Mouse (Mus musculus) monocyte, adult 2 months (primary cell): ENCODE measurements around the gene B3galnt1.
"Not testable (repeated sequence)": the region's sequence is repeated elsewhere in the genome, so short reads cannot be mapped to it uniquely, and the experiment has no call there.

ENCODE experiments used
- DNase-seq, 2 experiments: peaks; one replicate each; pipeline ENCODE4 v3.0.0; 2022; ENCODE audit warnings: low spot score in 2 of 2, low read depth in 1 of 2

Gene B3galnt1

DNA sequence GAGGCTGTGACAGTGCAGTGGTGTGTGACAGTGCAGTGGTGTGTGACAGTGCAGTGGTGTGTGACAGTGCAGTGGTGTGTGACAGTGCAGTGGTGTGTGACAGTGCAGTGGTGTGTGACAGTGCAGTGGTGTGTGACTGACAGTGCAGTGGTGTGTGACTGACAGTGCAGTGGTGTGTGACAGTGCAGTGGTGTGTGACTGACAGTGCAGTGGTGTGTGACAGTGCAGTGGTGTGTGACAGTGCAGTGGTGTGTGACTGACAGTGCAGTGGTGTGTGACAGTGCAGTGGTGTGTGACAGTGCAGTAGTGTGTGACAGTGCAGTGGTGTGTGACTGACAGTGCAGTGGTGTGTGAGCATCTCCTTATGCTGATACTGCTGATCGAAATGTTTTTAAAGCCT is 33.2 kb downstream of the B3galnt1 start:
- not testable (repeated sequence) for DNase-seq

DNA sequence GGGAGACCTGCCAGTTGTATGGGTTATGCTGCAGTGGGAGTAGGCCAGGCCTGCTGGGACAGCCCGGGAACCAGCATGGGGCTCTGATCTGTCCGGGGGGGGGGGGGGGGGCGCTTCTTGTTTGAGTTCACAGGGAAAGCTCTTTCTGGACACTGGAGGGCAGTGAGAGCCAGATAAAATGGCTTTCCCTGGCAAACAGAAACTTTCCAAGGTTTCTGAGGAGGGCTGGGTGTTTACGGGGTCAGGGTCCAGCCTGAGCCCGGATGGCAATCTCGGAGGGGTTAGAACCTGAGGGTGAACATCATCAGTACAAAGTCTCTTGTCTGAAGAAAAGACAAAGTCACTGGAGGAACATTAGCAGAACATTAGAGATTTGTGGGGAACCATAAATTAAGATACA is 35.4 kb downstream of the B3galnt1 start:
- no peak for DNase-seq

DNA sequence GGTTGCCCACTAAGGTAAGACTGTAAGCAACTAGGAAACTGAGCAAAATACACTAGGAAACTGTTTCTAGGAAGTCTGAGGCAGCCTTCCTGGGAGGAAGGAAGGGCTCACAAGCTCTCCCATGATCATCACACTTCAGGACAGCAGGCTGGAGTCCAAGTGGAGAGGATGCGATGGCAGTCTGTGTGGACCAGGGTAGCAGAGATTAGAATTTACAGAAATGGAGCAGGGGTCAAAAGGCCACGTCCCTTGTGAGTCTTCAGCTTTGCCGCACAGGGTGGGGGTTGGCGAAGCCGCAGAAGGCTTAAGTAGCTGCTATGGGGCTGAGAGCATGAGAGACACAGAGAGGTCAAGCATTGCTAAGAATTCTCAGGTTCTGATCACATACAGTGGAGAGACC is 37.1 kb downstream of the B3galnt1 start:
- no peak for DNase-seq

DNA sequence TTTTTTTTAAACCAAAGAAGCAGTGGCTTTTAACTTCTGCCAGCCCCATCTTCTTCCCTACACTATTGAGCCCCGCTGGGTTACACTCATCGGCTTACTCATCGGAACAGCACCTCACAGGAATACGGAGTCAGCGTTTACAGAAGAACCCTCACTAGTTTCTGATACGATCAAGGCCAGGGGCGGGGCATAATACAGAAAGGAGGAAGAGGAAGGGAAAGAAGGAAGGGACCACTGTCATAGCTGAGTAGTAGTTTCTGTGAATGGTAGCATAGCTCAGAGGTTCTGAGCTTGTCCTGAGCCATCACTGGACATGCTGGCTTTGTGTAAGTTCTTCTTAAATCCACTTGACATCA is 38.8 kb downstream of the B3galnt1 start:
- peak in 1 of 2 experiments; percentile 3 for DNase-seq

DNA sequence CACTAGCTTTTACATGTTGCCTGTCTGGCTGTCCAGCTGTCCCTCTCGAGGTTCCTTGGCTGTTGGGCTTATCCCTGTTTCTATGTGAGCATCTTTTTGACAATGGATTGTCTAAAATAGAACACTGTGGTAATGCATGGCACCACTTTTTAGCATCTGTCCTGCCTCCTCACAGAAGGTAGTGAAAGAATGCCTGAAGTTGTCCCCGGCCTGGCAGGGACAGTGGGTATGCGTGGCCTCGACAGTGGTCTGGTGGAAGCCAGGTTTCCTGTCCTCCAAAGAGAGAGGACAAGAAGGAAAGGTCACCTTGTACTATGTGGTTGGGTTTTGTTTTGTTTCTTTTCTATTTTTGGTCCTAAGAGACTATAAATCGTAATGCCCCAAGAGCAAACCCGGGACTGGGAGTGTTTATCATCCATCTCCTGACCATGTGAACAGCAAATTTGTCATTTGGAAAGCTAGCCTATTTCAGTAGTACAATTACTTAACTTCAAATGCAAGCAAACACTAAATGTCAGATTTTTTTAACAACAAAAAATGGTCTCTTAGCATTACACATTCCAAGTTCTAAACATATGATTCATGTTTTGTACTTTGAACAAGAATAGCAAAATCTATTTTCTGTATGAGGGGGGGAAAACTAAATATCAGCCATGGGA is 39.3 kb downstream of the B3galnt1 start:
- DNase-seq, result no peak

DNA sequence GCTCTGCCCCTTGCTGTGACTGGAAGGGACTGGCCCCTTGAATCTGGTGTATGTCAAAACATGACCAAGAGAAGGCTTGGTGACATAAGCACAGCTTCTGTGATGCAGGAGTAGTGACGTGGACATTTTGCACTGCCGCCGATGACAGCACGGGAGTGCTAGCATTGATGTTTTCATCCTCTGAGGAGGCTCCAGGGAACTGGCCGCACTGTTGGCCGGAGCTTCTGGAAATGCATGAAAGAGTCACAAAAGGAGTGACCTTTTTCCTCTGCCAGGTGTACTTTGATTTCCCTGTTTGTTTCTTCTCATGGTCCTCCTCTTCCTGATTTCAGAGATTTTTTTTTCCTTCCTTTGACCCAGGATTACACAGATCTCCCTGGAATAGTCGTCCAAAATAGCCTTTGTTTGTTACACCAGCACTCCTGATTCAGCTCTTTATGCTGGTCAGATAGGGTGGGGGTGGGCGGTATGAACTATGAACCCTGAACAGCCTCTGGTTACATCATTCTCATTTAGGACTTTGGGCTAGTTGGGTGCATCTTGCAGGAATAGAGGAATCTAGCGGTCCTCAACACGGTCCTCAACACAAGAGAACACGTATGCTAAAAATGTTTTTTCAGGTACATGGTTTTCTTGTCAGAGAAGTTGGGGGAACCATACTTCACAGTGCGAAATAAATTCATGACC is 42.5 kb downstream of the B3galnt1 start:
- DNase-seq, result no peak

DNA sequence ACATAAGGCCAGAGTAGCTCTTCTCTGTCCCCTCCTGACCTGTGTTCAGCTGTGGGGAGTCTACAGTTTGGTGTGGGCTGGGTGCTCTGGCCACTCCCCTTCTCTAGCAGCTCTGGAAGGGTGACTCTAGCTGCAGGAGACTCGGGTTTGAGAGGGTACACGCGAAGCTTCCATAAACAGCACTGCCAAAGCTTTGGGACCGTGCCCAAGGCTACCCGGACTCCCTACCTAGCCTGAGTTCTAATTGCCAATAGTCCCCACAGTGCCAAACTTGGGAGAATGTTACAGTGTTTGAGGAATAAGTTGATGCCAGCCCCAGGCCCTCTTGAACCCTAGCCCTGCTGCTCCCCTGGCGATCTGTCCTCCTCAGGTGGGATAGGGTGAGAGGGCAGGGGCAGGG is 43.2 kb downstream of the B3galnt1 start:
- DNase-seq, result no peak

DNA sequence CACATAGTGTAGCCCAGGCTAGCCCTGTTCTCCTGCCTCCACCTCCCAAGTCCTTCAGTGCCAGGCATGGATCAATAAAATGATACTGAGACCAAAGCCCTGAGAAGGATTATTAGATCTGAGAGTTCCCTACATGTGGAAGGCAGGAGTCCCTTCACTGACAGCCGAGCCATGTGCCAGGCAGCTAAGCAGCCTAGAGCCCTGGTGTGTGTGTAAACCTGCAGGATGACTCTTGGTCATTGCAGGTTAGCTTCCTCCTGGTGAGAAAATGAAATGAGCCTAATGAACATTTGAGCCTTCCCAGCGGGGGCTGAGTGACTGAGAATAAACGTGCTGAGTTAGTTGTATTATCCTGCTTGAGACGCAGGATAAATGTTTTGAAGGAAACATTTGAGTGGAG is 49.2 kb downstream of the B3galnt1 start:
- no peak for DNase-seq

DNA sequence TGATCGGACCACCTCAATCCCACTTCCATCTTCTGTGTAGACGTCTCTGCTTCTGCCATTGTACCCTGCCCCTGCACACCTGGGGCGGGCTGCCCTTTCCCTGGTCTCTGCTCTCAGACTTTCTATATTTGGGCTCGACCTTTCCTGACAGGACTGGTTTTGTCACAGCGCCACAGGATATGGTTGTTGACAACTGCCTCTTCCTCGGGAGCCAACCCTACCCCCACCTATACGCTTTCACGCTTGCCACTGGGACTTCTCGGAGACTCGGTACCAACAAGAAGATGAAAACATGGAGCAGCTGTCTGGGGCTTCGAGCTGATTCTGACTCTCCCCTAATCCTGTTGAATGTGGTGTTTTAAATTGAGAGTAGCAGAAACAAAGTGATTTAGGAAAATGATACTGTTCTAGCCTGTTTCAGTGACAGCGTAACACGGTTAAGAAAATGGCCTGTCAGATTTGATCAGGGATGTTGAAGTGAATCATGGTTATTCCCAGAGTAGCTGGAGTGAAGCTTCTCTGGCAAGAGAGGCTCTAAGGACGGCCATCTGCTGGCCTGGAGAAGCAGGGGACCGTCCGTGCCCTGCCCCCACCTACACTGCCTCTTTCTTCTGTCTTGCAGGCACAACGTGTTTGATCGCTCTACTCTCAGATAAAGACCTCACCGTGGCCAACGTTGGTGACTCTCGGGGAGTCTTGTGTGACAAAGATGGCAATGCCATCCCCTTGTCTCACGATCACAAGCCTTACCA is 49.9 kb downstream of the B3galnt1 start:
- no peak for DNase-seq

DNA sequence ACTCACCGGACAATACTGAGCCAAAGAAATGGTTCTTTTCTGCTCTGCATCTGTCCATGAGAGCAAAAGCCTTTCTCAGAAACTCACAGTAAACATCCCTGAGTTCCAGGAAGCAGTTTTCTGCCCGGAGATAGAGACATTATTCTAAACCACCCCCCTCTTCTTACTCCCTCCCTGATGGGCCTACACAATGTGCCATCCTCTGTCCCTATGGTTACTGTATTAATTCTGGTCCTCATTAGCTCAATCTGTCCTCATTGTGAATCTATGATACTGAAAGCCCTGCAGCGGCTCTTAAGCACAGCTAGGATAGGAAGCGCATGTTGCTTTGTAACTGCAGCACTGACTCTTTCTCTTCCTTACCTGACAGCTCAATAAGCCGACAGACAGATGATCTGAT is 53.7 kb downstream of the B3galnt1 start:
- no peak for DNase-seq

DNA sequence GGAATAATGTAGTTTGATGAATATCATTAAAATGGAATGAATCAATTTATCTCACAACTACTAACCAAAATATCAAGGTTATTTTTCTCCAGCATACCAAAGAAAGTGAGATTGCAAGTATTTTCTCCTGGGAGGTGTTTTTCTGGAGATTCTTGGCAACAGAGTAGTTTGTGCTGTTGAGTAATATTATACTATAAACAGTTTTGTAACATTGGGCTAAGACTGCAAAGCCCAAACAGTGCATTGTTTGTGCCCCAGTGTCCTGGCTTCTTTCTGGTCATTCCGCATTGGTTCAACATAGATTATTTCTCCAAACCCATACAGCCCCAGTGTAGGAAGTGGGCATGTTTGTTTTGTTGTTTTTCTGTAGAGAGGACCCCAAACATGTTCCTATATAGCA is 55.0 kb downstream of the B3galnt1 start:
- DNase-seq, result no peak

DNA sequence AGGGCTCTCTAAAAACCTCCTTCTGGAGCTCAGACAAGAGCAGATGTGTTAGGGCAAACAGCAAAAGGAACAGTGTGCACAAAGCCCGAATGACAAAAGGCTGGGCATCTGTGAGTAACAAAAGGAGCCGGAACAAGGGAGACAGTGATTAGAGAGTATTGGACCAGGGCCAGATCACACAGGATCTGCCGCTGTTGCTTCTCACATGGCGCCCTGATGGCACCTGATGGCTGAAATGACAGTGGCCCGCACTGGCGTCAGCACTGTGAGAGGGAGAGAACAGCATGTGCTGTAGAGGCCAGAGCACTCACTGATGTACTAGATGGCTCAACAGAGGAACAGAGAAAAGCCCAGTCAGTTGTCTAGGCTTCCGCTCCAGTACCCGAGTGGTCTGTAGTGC is 55.8 kb downstream of the B3galnt1 start:
- no peak for DNase-seq

DNA sequence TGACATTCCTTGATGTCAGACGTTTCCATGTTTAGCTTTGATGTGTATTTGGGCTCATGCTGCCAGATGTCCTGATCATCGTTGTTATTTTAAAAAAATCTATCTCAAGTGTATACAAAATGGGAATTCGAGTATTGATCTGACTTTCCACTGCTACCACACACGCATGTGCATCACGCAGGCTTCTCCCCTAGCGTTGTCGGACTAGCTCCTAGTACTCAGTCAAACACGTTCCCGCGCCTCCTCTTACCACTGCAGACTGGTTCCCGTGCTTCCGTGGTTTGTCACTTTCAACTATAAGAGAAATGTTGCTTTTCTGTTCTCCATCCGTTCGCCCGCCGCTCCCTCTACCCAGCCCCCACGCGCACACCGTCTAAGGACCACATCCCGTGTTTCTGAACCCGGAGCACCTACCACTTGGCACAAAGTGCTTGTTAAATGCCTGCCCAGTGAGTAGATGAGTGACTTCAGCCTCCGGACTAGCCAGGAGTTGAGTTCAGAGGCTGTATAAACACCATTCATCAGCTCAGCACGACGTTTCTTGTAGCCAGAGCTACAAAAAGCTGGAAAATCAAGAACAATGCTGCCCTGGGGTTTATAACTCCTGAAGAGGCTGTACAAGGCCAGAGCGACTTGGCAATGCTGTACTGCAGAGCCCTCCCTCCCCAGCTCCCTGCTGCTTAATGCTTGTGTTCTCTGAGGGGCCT is 62.7 kb downstream of the B3galnt1 start:
- no peak for DNase-seq

DNA sequence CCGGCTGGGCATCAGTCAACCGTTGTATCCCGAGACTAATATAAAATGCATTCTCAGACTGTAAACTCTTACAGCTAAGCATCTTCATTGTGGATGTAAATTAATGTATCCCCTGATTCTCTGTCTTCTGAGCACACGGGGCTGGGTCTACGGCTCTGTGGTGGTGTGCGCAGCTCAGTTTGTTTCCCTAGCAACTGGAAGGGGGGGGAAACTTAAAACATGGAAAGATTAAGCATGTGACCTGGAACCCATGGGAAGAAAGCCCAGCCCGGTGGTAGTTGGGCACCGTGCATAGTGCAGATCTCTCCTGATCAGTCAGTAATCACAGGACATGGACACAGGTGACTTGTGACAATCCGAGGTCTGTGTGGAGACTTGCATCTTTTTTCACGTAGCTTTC is 63.3 kb downstream of the B3galnt1 start:
- no peak for DNase-seq

DNA sequence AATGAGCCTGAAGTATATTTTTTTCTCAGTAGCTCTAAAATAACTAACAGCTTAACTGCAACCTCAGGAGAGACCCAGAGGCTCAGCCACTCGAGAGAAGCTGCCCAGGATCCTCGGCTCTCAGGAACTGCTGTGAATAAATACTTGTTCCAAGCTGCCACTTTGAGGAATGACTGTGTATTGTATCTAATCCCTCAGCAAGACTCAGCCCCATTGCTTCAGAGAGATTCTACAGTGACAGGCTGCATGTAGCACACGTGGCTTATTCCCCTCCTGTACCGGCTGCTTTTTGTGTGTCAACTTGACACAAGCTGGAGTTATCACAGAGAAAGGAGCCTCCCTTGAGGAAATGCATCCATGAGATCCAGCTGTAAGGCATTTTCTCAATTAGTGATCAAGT is 66.1 kb downstream of the B3galnt1 start:
- no peak for DNase-seq

DNA sequence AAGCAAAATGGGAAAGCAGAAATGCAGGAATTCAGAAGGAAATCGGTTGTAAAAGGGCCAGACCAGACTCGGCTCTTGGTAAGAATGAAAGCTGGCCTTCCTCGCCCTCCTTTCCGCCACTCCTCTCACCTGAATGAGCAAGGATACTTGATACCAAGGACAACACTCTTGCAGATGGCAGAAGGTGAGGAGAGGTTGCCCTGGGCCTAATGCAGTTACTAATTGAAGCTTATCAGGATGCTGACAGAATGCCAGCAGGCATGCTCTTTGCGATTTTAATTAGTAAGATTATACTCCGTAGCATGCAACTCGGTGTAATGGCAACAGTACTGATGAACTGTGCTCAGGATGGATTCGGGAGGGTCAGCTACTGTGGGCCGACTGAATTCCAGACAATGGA is 67.2 kb downstream of the B3galnt1 start:
- DNase-seq, result no peak

DNA sequence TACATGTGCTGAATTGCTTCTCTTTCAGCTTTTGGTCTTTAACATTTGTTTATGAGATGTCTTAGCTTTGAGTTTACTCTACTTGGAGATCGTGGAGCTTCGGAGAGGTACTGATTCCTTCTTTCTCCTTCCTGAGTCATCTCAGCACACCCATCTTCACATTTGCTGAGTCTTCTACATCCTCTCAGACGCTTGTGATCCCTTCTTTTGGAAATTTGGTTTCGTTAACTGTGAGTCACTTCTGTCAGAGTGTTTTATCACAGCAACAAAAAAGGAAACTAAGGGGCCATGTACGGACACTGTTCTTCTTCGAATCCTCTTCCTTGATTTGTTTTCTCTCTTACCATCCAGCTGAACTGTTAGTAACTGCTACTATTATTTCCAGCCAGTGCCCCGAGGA is 69.2 kb downstream of the B3galnt1 start:
- no peak for DNase-seq

DNA sequence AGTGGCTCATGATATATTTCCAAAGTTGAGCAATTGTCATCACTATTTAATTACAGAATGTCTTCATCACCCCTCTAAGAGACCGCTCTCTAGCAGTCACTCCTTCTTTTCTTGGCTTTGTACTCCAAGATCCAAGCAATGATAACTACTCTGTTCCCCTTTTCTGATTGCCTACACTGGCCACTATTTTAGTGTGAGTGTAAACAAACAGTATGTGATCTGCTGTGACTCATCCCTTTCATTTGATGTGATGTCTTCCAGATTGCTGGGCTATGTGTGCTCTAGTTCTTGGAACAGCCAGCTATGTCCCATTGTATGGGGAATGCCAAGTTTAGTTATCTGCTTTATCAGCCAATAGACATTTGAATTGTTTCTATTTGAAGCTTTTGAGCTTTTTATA is 71.4 kb downstream of the B3galnt1 start:
- no peak for DNase-seq

DNA sequence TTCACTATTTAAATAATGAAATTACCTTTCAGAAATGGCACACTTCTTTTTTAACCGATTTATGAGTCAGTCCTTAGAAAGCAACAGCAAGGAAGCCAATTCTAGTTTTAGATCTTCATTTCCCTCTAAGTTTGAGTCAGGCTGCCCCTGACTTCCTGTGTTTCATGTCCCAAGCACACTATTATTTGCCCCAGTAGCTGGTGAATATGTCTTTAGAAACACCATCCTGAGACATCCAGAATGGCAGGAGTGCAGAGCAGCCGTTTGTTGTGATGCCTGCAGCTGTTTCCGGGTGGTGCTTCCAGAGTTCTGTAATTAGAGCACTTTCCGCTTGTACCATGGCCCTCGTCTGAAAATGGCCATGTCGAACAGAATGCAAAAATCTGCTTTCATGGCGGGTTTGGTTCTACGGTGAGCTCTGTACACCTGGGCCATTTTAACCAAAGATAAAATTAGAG is 73.7 kb downstream of the B3galnt1 start:
- DNase-seq, result no peak

DNA sequence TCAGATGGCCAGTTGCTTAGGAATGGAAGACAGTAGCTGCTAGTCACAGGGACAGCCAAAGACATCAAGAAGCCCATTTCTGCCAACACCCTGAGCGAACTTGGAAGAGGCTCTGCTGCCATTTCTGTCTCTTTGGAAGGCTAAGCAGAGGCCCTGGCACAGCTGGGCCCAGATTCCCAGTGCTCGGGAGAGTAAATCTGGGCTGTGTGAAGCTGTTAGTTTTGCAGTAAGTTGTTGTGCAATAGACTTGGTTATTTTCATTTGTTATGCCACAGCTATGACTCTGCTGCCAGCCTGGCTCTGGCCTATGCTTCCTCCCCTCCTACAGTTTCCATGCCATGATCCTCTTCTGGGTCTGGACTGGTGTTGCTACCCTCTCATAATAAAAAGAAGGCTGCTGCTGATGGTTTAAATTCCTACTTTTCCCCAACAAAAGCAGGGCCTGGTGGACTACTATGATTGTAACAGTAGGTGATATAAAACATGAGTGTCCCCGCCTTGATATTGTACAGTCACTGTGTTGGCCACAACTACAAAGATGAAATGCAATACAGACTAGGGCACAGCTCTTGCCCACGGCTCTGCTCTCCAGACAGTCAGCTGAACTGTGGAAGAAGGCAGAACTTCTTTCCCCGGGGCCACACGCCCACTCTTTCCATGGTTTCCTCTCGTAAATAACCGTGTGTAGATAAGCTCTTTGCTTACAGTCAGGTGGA is 74.2 kb downstream of the B3galnt1 start:
- DNase-seq, result no peak
